ENCODE assay signal across 13 mouse cellular contexts in genomic region chr8:95175306-95175705, GRCm38 (mm10). TPM values are rescaled to one million over a fixed set of nuclear protein-coding genes. Genes with fewer than 3 reads are reported as not detected.
DNase-seq lines count a peak whose midpoint lies in the region; ATAC-seq lines count a peak whose summit lies in the region.
"Had no signal": no experiment of that assay in that cellular context is flagged by ENCODE, and none has a peak within 500 bp of the region (broad histone marks: within the 10 kb centered on the region; RNA-seq: fewer than 3 reads in every experiment).

No protein-coding gene starts in this region.

- no peak overlapping the region for H3K4me3 ChIP-seq in embryonic facial prominence, embryonic 12.5 days
- H3K4me3 ChIP-seq in forebrain, embryonic 15.5 days = no peak overlapping the region
- H3K4me3 ChIP-seq in midbrain, embryonic 16.5 days (ENCODE audit: low read depth, low read length) = no peak overlapping the region
- H3K4me3 ChIP-seq: erythroblast, embryonic 14.5 days had no signal

- no peak overlapping the region for H3K4me2 ChIP-seq in embryonic facial prominence, embryonic 12.5 days (replicated peaks)
- H3K4me2 ChIP-seq in forebrain, embryonic 15.5 days (replicated peaks) = no peak overlapping the region
- peak overlapping the region; percentile 1 for H3K4me2 ChIP-seq in midbrain, embryonic 16.5 days (ENCODE audit: low read length)

- DNase-seq in layer of hippocampus, adult 8-10 months (ENCODE audit: low spot score in 2 of 2) = peak; percentile 27 to 29
- DNase-seq in lung, postnatal 4 days = no peak
- DNase-seq in left cerebral cortex, adult 11 months (ENCODE audit: low spot score) = no peak
- DNase-seq in heart, adult 9 months (ENCODE audit: low spot score in 2 of 2) = no peak
- DNase-seq in kidney, adult 11 months = no peak
- DNase-seq: adrenal gland, postnatal 25 days; kidney, postnatal 4 days; liver; retina, postnatal 1 day had no signal

- ATAC-seq in embryonic facial prominence, embryonic 12.5 days (ENCODE audit: insufficient number of reproducible peaks, insufficient read depth, low FRiP score, low TSS enrichment) = 0 out of 2 replicates have a peak, but pooled peaks have one; percentile 19
- peak; percentile 66 for ATAC-seq in forebrain, embryonic 15.5 days (replicated peaks)
- ATAC-seq in midbrain, embryonic 16.5 days = peak; percentile 62

- H3K9me3 ChIP-seq in embryonic facial prominence, embryonic 12.5 days = no peaks in the 10 kb centered on the region
- no peaks in the 10 kb centered on the region for H3K9me3 ChIP-seq in forebrain, embryonic 15.5 days
- no peaks in the 10 kb centered on the region for H3K9me3 ChIP-seq in midbrain, embryonic 16.5 days (replicated peaks; ENCODE audit: control insufficient read depth, low read length, poor library complexity, severe bottlenecking)

- WGBS in embryonic facial prominence, embryonic 12.5 days = 62% methylated on average over 5 of the region's 5 CpGs
- 28% methylated on average over 5 of the region's 5 CpGs for WGBS in forebrain, embryonic 15.5 days
- 22% methylated on average over 5 of the region's 5 CpGs for WGBS in midbrain, embryonic 16.5 days

- no peaks in the 10 kb centered on the region for H3K27me3 ChIP-seq in embryonic facial prominence, embryonic 12.5 days
- H3K27me3 ChIP-seq in forebrain, embryonic 15.5 days = no peaks in the 10 kb centered on the region
- no peaks in the 10 kb centered on the region for H3K27me3 ChIP-seq in midbrain, embryonic 16.5 days (ENCODE audit: control insufficient read depth, insufficient read depth, low read depth, low read length)

- no peaks in the 10 kb centered on the region for H3K4me1 ChIP-seq in embryonic facial prominence, embryonic 12.5 days
- peaks cover 20% of the 10 kb centered on the region for H3K4me1 ChIP-seq in forebrain, embryonic 15.5 days
- peaks cover 11% of the 10 kb centered on the region for H3K4me1 ChIP-seq in midbrain, embryonic 16.5 days (ENCODE audit: control insufficient read depth, insufficient read depth, low read length)

- H3K9ac ChIP-seq in embryonic facial prominence, embryonic 12.5 days = no peak overlapping the region
- H3K9ac ChIP-seq in forebrain, embryonic 15.5 days (replicated peaks) = no peak overlapping the region
- H3K9ac ChIP-seq in midbrain, embryonic 16.5 days (ENCODE audit: low read depth, low read length) = peak overlapping the region; percentile 30

- no peaks in the 10 kb centered on the region for H3K36me3 ChIP-seq in embryonic facial prominence, embryonic 12.5 days
- no peaks in the 10 kb centered on the region for H3K36me3 ChIP-seq in forebrain, embryonic 15.5 days
- no peaks in the 10 kb centered on the region for H3K36me3 ChIP-seq in midbrain, embryonic 16.5 days (ENCODE audit: control insufficient read depth, insufficient read depth, low read length)

- no peak overlapping the region for H3K27ac ChIP-seq in embryonic facial prominence, embryonic 12.5 days
- peak overlapping the region; percentile 84 for H3K27ac ChIP-seq in forebrain, embryonic 15.5 days (replicated peaks)
- peak overlapping the region; percentile 87 for H3K27ac ChIP-seq in midbrain, embryonic 16.5 days (ENCODE audit: low read length)

RNA-seq across cellular contexts. Expression of gene Kifc3, which starts 27.3 kb away (rescaled TPM):
- polyA plus RNA-seq in embryonic facial prominence, embryonic 12.5 days (2016; fragmentation: Nextera tagmentation; extraction: Ambion mirVana) = 11.7 and 15.1 TPM in 2 replicates
- polyA plus RNA-seq in forebrain, embryonic 15.5 days (2015; fragmentation: Nextera tagmentation; extraction: Ambion mirVana) = 16.0 and 20.7 TPM in 2 replicates
- total RNA-seq in layer of hippocampus, adult 8-10 months (2022) = 10 to 100 TPM; 61.6 to 80.0 (median 69.9) TPM
- 28.2 and 31.1 TPM in 2 replicates for polyA plus RNA-seq in midbrain, embryonic 16.5 days (2015; fragmentation: Nextera tagmentation; extraction: Ambion mirVana)

Comparison
In these comparisons a context has a peak if more than half of its experiments do, and no peak if none do; other contexts are left out.
1. DNase-seq: peak in layer of hippocampus, adult 8-10 months (2 of 2); none in lung, postnatal 4 days (0 of 2), left cerebral cortex, adult 11 months (single experiment), heart, adult 9 months (0 of 2) and kidney, adult 11 months (single experiment).
2. Peak in every context shown above with its lines, with median percentiles within 50 percentile points of each other: ATAC-seq.